Mouse (Mus musculus) monocyte, adult 5-6 weeks (primary cell): ENCODE results near the gene Trim62. TPM values are rescaled to one million over a fixed set of nuclear protein-coding genes. Genes with fewer than 3 reads are reported as not detected.
A peak's percentile ranks its signal among the peaks of the same experiment; 100 is the strongest.

ENCODE experiments used
- ATAC-seq: fragments of 153-309, 156-312 bp; replicated peaks from 2 replicates; pipeline ENCODE4 v1.8.0; 2017; ENCODE audit warnings: mild to moderate bottlenecking; ENCODE audit not compliant: low TSS enrichment, insufficient number of reproducible peaks, severe bottlenecking, poor library complexity, low FRiP score
- total RNA-seq: library from RNA; stranded (forward); fragments of 200-1000, 200-491, 200-594 nt; gene quantifications from 3 replicates; pipeline ENCODE4 v1.2.3, GENCODE M21; 2017

Gene Trim62
- total RNA-seq: 0.75 to 3.5 TPM (median 0.95 TPM) in 3 replicates

DNA sequence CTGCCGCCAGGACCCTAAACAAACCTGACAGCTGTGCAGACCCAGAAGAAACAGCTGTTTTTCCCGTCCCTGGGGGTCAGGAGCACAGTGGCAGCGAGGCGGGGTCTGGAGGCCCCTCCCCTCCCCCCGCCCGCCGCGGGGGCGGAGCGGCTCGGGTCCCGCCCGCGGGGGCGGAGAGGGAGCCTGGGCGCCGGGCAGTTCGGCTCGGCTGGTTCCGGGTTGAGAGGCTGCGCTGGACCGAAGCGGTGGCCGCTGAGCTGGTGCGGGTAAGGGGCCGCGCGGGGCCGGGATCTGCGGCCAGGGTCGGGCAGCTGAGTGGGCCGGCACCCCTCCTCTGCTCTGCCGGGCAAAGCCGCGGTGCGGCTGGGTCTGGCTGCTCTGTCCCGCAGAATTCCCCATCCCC lies at the start of gene Trim62:
Gene Trim62, plus strand, starts transcription at position 202 of the 403 bp plus-strand sequence.
- ATAC-seq: peak; percentile 49

DNA sequence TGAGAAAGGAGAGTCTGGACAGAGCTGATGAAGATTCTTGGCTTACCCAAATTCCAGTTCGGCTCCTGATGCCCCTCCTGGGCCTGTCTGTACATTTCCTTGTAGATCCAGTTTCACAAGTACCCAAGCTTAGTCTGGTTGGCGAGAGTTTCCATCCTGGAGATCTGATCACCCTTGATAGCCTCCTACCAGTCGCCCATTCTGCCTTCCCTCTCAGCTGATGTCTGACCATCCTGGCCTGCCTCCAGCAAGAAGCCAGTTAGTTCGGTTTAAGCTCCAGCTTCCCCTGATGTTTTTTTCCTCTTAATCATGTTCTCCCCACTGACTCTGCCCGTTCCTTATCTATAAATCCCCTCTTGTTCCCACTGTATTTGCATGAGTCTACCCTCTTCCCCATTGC lies 45.2 kb upstream of the Trim62 start:
- no peak for ATAC-seq

- ATAC-seq: 0 out of 2 replicates have a peak, but pooled peaks have one; percentile 25
These were observed 43.3 kb upstream of the Trim62 start for GRCm38 (mm10) chr4:128839811-128840738.

DNA sequence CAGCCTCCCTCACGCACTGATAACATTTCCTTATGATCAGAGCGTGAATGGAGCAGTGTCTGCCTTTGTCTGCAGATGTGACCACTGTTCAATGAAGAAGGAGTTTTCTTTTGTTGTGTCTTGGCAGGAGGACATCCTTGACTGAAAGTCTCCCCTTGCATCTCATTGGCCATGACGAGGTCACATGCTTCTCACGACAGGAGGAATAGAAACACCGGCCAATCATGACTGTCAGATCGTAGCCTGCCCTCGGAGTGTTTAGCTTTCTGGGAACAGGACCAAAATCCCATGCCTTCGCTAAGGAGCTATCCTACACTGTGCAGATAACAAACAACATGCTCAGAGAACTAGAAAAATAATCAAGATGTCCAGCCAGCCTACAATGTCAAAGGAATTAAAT lies 42.1 kb upstream of the Trim62 start:
- ATAC-seq: no peak

GRCm38 (mm10) chr4:128844566-128844965 lies 38.8 kb upstream of the Trim62 start:
- no peak for ATAC-seq

- ATAC-seq: no peak
These were observed 37.9 kb upstream of the Trim62 start for GRCm38 (mm10) chr4:128845367-128845973.

DNA sequence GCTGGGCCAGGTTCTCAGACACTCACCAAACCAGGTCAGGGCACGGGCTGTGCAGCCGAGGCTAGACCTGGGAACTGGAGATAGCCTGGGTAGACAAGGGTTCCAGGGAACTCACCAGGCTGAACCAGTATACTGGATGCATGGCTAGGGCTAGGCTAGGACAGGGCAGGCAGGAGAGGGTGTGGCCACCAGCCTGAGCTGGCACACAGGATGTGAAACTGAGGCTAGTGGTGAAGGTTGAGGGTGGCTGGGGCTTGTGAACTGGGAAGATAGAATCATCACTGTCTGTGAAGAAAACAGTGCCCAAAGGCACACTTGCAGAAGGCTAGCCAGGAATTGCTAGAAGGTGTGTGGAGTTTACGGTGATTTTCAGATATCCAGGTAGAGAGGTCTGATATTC lies 34.4 kb upstream of the Trim62 start:
- ATAC-seq: peak; percentile 43; the same call in 1 of the 2 replicates

DNA sequence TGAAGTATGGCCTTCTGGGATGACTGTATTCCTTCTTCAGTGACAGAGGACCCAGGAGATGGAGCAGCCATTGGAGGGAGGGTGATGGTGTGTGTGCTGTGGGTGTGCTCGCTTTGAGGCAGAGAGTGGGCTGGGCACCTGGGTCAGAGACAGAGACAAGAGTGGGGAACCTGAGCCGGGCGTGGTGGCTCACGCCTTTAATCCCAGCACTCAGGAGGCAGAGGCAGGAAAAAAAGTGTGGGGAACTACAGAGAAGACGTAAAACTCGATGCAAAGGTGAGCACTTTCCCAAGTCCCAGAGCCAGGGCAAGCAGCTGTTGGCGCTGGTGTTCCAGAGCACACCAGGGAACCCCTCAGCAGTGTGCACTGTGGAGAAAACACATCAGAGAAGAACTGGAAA lies 33.7 kb upstream of the Trim62 start:
- no peak for ATAC-seq

DNA sequence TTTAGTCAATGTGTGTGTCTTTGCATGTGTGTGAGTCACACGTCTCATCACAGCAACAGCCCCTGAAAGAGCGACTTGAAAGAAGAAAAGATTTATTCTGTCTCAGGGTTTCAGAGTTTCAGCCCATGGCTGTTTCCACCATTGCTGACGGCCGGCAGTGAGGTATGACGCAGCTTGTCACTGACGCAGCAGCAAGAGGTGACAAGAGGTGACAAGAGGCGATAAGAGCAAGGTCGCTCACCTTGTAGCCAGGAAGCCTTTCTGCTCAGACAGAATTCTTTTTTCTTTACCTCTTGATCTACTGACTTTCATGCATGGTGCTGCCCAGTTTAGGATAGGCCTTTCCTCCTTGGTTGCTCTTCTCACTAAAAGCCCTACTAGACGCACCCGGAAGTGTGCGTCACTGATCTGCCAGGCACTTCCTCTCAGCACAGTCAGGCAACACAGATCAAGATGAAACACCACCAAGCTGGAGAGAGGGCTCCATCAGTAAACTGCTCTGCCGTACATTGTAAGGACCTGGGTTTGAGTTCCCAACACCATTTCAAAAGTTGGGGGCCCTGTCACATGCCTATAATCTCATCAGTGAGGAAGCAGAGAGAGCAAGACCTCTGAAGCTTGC lies 31.0 kb upstream of the Trim62 start:
- no peak for ATAC-seq

DNA sequence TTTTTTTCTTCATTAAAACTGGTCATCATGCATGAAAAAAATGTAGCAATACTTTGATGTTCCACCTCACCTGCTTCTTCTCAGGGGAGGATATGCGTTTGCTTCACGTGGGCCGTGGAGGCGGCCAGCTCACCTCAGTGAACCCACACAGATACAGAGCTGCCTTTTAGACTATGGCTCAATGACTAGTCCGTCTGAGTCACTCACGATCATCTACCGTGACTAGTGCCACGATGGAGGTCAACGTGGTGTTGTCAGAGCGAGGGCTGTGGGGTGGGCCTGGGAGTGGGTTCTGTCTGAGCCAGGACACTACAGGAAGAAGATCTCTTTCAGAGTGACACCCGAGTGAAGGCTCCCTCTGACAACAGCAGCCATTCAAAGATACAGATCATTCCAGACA lies 30.3 kb upstream of the Trim62 start:
- ATAC-seq: no peak

DNA sequence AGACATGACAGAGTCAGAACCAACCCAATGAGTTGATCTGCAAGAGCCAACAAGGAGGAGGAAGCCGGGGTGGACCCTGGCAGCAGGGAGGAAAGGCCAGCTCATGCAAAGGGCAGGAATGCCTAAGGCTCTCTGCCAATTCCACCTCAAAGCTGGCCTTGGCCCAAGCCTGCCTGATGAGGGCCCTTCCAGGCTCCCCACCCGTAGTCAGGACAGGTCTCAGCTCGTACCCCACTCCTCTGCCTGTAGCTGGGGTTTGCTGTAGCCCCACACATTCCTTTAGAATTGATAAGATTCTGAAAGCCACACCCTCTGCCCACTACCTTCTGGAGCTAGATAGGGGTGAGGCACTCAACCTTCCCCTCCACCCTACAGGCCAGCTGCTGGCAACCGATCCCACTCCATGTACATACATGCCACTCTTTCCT lies 27.8 kb upstream of the Trim62 start:
- no peak for ATAC-seq

DNA sequence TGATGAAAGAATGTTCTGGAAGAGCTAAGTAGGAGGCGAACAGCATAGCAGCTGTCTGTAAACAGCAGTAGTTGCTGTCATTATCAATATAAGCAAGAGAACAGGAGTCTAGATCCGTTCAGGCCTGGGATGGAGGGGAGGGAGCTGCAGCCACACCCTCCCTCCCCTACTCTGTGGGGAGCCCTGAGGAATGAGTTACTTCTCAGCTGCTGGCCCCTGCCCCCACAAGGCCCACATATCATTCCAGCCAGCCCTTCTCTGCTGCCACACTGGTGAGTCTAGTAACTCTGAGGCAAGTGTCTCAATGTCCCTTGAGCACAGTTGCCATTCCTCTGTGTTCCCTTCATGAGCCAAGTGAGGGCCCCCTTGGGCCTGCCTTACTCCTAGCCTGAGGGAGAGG lies 26.2 kb upstream of the Trim62 start:
- 0 out of 2 replicates have a peak, but pooled peaks have one; percentile 22 for ATAC-seq

DNA sequence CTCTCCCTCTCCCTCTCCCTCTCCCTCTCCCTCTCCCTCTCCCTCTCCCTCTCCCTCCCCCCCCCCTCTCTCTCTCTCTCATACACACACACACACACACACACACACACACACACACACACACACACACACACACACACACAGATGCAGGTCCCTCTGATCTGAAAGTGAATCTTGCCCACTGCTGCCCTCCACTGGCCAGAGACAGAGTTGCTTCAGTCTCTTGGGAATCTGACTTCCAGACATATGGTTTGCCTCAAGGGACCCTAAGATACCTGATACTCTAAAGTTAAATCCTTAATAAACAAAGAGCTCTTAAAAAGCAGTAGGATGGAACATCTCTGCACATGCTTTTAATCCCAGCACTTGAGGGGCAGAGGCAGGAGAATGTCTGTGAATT lies 25.2 kb upstream of the Trim62 start:
- peak; percentile 71; the same call in 1 of the 2 replicates for ATAC-seq

DNA sequence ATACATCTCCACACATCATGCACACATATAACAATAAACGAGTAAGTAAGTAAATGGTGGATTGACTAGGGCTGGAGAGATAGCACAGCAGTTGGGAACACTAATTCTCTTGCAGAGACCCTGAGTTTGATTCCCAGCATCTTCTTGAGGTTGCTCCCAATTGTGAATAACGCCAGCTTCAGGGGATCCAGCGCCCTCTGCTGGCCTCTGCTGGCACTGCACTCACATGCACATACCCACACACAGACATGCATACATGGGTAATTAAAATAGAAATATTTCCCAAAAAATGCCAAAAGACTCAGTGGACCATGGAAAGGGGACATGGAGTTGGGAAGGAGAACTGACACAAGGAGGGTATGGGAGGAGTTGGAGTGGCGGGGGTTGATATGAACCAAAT lies 24.5 kb upstream of the Trim62 start:
- no peak for ATAC-seq

GRCm38 (mm10) chr4:128872992-128873391 lies 10.4 kb upstream of the Trim62 start:
- no peak for ATAC-seq

DNA sequence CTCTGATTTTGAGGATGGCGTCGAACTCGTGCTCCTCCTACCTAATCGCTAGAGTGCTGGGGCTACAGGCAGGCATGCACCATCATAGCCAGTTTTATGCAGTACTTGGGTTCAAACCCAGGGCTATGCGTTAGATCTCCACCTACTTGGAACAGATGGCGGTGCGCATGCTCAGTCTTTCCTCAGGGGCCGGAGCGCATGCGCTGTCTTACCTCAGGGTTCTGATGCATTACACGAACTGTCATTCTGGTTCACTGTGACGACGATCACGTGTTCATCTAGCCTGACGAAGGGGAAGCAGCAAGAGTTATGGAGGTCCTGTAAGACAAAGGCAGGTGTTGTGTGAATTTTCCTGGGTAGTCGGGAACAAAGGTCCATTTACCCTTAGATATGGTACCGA lies 9.3 kb upstream of the Trim62 start:
- no peak for ATAC-seq

GRCm38 (mm10) chr4:128875439-128875838 lies 7.9 kb upstream of the Trim62 start:
- no peak for ATAC-seq

GRCm38 (mm10) chr4:128877520-128877919 lies 5.9 kb upstream of the Trim62 start:
- no peak for ATAC-seq

GRCm38 (mm10) chr4:128878901-128879491 lies 4.4 kb upstream of the Trim62 start:
- no peak for ATAC-seq
